Mouse (Mus musculus): Measurements from ENCODE around the gene Rdh16f2. TPM values are rescaled to one million over a fixed set of nuclear protein-coding genes. Genes with fewer than 3 reads are reported as not detected.

Gene Rdh16f2
- polyA plus RNA-seq (2012; rRNA removed), result 0.09 and 0.12 TPM in 2 replicates

GRCm38 (mm10) chr10:127866232-127866631 is at the start of gene Rdh16f2:
Gene Rdh16f2, plus strand, starts transcription at chr10:127866474.

GRCm38 (mm10) chr10:127849628-127850027 is 16.6 kb upstream of the Rdh16f2 start, which contains the start of gene Rdh19:
Gene Rdh19, plus strand, starts transcription at chr10:127849928.

GRCm38 (mm10) chr10:127888605-127889004 is 22.3 kb downstream of the Rdh16f2 start, which contains the start of gene Rdh7:
Gene Rdh7, minus strand, starts transcription at chr10:127888817.

GRCm38 (mm10) chr10:127898218-127898617 is 31.9 kb downstream of the Rdh16f2 start, which contains the start of gene Sdr9c7:
Gene Sdr9c7, plus strand, starts transcription at chr10:127898518.

Other genes starting within 250 kb of the Rdh16f2 start
- 17.1 and 18.2 TPM in 2 replicates for gene Lrp1, start 245.3 kb upstream of the Rdh16f2 start, polyA plus RNA-seq (2012; rRNA removed)
- gene Stat6, start 223.5 kb upstream of the Rdh16f2 start, polyA plus RNA-seq (2012; rRNA removed), result 9.8 and 11.0 TPM in 2 replicates
- 5.7 and 6.6 TPM in 2 replicates for gene Nemp1, start 199.6 kb upstream of the Rdh16f2 start, polyA plus RNA-seq (2012; rRNA removed)
- 3.7 and 3.8 TPM in 2 replicates for gene Nab2, start 197.9 kb upstream of the Rdh16f2 start, polyA plus RNA-seq (2012; rRNA removed)
- gene Myo1a, start 161.3 kb upstream of the Rdh16f2 start, polyA plus RNA-seq (2012; rRNA removed), result 0.22 and 0.26 TPM in 2 replicates
- gene Tac2, start 142.0 kb upstream of the Rdh16f2 start, polyA plus RNA-seq (2012; rRNA removed), result 19.2 and 23.8 TPM in 2 replicates
- gene Zbtb39, start 126.9 kb upstream of the Rdh16f2 start, polyA plus RNA-seq (2012; rRNA removed), result 2.1 and 2.3 TPM in 2 replicates
- 8.2 and 9.1 TPM in 2 replicates for gene Gpr182, start 114.7 kb upstream of the Rdh16f2 start, polyA plus RNA-seq (2012; rRNA removed)
- 0.12 and 0.14 TPM in 2 replicates for gene Rdh1, start 106.8 kb upstream of the Rdh16f2 start, polyA plus RNA-seq (2012; rRNA removed)
- 0.06 and 0.10 TPM in 2 replicates for gene Rdh16f1, start 106.7 kb upstream of the Rdh16f2 start, polyA plus RNA-seq (2012; rRNA removed)
- 0.02 and 0.05 TPM in 2 replicates for gene Rdh9, start 90.1 kb upstream of the Rdh16f2 start, polyA plus RNA-seq (2012; rRNA removed)
- 0.01 and 0.02 TPM in 2 replicates for gene Rdh16, start 65.3 kb upstream of the Rdh16f2 start, polyA plus RNA-seq (2012; rRNA removed)
- gene Rdh19, start 16.5 kb upstream of the Rdh16f2 start, polyA plus RNA-seq (2012; rRNA removed), result 0.02 and 0.05 TPM in 2 replicates
- 1.0 and 1.3 TPM in 2 replicates for gene Rdh7, start 22.3 kb downstream of the Rdh16f2 start, polyA plus RNA-seq (2012; rRNA removed)
- 0.02 TPM in 1 of 2 replicates, not detected in the other for gene Sdr9c7, start 32.0 kb downstream of the Rdh16f2 start, polyA plus RNA-seq (2012; rRNA removed)
- gene Hsd17b6, start 141.1 kb downstream of the Rdh16f2 start, polyA plus RNA-seq (2012; rRNA removed), result 0.10 TPM in 1 of 2 replicates, not detected in the other
- 45.2 and 51.2 TPM in 2 replicates for gene Prim1, start 148.7 kb downstream of the Rdh16f2 start, polyA plus RNA-seq (2012; rRNA removed)
- 343 and 396 TPM in 2 replicates for gene Naca, start 169.1 kb downstream of the Rdh16f2 start, polyA plus RNA-seq (2012; rRNA removed)
- 45.9 and 53.1 TPM in 2 replicates for gene Ptges3, start 192.5 kb downstream of the Rdh16f2 start, polyA plus RNA-seq (2012; rRNA removed)
- 942 and 1,051 TPM in 2 replicates for gene Atp5b, start 216.8 kb downstream of the Rdh16f2 start, polyA plus RNA-seq (2012; rRNA removed)
- 9.0 and 10.6 TPM in 2 replicates for gene Baz2a, start 225.1 kb downstream of the Rdh16f2 start, polyA plus RNA-seq (2012; rRNA removed)

All from liver, embryonic 14 days (tissue).